Mouse (Mus musculus): ENCODE results near the gene Gm13694.

The Gm13694 gene

DNA sequence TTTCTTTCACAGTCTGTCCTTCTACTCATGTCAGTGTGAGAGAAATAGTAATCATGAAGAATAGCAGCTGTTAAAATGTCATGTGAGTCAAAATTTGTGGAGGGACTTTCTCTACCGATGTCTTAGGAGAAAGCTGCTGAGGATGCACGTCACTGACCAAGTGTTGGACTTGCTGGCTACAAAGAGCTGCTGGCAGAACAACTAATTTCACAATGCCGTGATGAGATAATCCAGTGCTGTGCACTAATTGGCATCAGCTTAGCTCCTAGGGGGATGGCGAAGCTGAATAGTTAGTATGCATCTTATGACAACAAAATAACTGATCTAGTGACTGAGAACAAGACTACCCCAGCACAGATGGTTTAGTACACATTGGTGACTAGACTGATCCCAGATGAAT lies 46.5 kb downstream of the Gm13694 start:
- no peak for DNase-seq (ENCODE audit: low read depth)
